Mouse (Mus musculus) lung, postnatal 4 days (tissue): ENCODE data around the gene Pear1.

Source experiments
- DNase-seq, 2 experiments: peaks; one replicate each; pipeline ENCODE4 v3.0.0; 2021

The Pear1 gene

DNA sequence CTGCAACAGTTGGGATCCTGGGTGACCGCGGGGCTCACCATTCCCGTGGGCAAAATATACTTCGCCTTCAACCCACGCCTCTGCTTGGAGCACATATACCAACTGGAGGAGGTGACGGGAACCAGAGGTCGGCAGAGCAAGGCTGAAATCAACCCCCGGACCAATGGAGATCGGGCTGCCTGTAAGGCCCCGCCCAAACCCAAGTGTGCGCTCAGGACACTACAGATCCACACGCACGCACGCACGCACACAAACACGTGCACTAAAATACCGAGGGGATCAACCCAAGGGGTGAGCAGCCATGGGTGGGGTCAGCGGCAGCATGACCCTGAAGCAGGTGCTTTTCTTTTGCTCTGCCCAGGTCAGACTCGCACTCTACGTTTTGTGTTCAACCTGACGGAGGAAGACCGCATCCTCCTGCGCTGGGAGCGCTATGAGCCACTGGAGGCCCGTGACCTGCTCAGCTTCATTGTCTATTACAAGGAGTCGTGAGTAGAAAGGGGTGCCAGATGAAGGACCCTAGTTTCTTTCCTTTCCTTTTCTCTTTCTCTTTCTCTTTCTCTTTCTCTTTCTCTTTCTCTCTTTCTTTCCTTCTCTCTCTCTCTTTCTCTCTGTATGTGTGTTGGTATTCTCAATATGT is 19.9 kb downstream of the Pear1 start:
- DNase-seq = no peak

DNA sequence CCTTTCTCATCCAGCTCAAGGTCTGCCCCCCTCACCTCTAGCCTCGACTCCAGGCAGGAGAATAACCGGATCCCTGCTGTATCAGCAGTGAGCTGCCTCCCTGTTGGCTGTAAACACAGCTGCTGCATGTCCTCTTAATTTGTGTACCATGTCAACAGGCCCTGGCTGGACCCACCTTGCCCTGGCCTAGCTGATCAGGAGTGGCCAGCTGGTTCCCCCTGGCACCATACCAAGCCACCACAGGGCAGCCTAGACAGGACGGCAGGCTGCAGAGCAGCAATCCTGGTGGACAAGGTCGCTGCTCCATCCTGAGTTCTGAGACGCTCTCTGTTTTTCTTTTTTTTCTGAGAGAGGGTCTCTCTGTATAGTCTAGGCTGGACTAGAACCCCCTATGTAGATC is 22.4 kb downstream of the Pear1 start:
- no peak for DNase-seq

DNA sequence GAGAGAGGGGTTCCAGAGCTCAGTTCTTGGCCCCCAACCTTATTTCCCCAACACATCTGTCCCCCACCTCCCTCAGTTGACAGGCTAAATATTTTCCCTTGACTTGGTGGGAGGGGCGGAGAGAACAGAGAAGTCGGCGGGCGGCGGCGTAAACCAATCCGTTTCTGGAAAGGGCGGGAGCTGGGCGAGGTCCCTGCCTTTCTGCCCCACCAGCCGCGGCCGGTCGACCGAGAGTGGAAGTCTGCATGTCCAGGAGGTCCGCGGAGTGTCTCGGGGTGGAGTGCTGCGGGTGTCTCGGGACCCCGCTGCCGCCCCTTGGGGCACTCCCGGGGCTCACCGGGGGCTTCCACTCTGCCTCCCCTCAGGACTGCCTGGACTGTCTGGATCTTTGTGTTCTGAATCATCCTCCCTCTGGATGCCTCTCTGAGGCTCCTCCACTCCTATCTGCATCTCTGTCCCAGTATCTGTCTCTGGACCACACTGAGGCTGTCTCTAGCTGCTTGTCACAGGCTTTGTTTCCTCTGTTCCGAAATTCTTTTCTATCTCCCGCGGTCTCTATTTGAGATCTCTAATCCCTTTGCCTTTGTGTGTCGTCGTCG is 27.3 kb downstream of the Pear1 start, which contains the start of gene Insrr:
Insrr (plus strand) TSS at position 216 of the 599 bp plus-strand sequence.
- peak; percentile 54 to 59 for DNase-seq

DNA sequence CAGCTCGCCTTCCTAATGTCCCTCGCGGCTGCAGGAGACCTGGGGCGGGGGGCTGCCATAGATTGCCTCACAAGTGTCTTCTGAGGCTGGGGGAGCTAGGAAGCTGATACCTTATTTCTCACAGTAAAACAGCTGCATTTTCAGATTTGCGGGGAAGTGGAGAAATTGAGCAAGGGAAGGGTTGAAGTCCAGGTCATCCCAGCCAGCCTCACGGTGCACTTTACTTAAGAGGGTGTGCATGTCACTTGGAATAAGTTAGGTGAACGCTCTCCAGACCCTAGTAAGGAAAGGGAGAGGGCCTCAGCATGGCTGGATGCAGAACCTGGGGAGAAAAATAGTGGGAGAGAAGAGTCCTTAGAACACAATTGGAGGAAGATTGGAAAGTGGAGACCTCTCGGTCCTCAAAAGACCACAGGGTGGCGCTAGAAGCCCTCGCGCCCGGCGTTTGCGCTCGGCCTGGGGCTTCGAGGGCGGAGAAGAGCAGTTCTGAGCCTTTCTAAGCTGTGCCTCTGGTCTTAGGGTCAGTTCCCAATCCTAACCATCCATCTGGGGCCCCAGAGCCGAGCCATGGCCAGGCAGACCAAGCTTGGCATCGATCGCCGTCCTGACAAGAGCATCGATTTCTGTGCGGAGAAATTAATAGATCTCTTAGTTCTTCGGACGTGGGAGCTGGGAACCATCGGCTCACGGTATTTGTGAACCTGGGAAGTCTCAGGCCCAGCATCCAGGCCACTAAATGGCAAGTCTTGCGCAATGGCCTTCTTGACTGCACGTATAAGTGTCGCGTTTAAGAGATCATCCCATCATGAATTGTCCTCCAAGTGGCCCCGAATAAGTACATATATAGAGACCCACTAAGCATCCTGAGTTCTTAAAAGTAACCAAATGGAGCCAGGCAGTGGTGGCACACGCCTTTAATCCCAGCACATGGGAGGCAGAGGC is 28.5 kb downstream of the Pear1 start:
- DNase-seq = peak; percentile 63 to 75

DNA sequence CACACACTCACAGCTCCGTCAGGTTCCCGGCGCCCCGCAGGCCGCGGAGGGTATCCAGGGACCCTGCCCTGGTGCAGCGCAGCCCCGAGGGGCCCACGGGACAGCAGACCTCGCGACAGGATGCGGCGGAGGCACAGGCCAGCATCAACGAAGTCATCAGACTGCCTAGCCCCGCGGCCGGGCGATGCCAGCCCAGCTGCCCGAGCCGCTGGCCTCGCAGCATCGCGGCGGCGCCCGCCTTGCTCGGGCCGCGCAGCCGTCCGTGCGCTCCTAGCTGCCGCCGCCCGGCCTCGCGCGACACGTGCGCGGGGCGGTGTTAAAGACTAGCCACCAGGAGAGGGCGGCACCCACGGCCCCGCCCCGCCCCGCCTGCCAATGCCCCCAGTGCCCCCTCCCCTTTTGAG is 29.2 kb downstream of the Pear1 start, which contains the start of gene Ntrk1:
Ntrk1 (minus strand) TSS at position 241 of the 404 bp plus-strand sequence.
- DNase-seq = no peak

DNA sequence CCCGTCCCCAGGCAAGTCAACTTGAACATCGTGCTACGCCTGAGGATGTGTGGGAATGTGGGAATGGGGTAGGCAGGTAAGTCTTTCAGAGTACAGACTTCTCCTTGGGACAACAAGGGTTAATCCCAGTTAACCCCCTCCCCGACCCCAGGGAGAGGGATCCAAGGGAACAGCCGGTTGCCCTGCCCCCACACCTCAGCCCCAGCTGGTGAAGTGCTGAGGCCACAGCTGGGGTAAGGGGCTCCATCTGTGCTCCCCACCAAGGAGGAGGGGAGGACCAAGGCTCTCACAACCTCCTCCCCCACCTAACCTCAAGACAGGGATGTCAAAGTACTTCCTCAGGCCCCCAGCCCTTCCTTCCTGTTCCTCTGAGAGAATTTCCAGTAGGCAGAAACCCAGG is 34.3 kb downstream of the Pear1 start:
- DNase-seq = no peak

DNA sequence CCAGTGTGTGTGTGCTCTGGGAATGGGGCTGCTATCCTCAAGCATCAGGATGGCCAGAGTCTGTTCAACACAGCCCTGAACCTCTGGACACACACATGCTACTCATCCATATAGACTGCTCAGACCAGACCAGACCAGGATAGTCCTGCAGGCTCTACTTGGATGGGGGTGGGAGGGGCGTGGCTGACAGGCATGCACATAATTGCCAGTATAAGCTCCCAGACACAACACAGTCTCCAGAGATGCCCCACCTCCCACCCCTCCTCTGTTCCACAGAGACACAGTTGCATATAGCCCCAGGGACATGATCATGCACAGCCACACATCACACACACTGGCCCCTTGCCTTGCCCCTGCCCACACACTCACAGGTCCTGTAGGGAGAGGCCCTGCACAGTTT is 34.9 kb downstream of the Pear1 start:
- no peak for DNase-seq

DNA sequence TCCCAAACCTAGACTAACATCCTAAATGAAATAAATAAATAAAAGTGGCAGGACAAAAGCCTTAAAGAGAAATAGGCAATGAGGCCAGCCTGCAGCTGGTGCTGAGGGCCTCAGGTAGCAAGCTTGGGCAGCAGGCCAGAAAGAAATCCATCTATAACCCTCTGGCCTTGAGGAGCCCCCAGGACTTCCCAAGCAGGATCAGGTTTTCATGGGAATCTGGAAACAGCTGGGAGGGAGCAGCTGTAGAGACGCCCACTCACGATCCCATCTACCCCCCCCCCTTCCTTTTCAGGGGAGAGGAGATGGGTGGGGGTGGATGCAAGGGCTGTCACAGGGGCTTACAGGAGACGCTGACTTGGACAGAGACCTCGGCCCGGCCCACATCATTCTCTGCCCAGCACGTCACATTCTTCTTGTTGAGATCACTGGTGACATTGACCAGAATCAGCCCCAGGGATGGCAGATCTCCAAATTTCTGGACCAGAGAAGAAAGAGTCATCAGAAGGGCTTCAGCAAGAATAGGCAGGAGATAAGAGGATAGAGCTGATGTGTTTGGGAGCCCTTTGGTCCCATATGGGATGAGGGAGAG is 38.4 kb downstream of the Pear1 start:
- peak in 1 of 2 experiments; percentile 25 for DNase-seq

DNA sequence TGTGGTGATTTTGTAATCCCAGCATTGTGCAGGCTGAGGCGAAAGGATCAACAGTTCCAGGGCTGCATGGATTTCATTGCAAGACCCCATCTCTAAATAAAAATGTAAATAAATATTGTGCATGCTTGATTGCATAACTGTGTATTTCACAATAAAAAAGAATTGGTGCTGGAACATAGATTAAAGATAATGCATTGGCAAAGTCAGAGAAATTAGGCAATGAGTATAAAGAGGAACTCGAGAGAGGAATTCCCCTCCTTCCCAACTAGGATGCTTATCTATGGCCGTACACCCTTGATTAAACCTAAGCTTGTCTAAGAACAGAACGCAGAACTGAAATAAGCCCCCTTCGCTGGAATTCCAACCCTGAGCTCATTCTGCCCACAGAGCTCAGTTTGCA is 39.0 kb downstream of the Pear1 start:
- DNase-seq = no peak

DNA sequence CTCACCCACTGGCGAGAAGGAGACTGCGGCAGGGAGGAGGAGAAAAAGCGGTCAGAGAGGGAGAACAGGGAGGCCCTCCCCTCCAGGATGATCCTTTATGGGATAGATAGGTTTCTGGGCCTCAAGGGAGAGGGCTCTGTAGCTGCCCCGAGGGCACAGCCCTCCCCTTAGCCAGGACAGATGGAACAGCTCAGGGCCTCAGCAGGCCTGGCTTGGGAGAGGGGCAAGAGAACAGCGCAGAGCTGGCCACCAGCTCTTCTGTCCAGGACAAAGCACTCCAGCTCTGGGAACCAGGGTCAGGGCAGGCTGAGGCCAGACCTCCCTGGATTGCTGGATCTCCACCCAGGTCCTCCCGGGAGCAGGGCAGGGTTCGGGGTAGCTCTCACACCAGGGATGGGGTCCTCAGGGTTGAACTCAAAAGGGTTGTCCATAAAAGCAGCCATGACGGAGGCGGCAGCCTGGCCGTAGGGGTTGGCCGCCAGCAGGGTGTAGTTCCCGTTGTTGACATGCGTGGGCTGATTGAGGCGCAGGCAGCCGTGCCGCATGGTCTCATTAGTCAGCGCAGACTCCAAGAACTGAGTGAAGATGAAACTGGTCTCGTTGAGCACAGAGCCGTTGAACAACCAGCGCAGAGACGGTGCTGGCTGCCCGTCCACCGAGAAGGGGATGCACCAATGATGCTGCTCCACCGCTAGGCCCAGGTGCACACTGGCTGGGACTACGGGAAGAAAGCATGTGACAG is 40.7 kb downstream of the Pear1 start:
- DNase-seq = peak in 1 of 2 experiments; percentile 25

DNA sequence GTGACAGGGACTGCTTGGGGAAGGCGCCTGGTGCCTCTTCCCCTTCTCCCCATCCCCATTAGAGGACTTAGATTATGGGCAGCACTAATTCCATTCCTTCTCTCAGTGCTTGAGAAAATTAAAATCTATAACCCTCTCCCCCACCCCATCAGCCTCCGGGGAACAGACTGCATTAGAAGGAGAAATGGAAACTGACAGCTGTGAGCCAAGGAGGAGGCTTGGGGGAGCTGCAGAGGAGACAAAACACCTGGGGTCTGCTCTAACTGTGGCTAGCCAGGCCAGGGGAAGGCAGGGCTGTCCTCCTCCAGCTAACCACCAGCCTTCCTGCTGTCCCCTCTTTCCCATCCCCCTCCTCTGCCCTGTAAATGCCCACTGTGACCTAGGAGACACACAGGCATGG is 45.0 kb downstream of the Pear1 start:
- DNase-seq = no peak

DNA sequence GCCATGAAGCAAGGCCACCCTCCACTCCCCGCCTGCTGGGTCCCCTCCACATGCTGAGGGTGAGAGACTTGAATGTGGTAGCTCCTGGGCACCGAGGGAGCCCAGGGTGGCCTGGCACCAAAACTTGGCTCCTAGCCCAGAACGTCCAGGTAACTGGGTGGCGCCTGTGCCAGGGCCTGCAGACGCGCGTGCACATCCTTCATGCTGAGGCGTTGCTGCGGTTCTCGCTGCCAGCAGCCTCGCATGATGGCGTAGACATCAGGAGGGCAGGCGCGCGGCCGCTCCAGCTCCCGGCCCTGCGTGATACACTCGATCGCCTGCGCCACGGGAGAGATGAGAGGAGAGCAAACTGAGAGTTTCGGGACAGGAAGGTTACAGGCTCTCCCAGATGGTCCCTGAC is 45.8 kb downstream of the Pear1 start:
- no peak for DNase-seq

DNA sequence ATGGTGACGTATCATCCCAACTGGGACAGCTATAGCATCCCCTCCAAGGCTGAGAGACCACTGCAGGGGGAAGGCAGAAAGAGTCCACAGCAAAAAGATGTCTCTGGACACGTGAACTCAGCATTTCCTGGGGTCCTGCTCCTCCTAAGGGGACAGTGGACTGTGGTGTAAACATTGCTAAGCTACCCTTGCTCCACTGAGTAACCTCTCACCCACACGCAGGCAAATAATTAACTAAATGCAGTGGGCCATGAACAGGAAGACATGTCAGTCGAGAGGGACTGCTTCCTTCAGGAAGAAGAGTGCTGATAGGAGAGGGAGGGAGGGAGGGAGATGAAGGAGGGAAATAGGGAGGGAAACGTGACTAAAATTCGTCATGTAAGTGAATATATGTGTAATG is 53.0 kb downstream of the Pear1 start:
- no peak for DNase-seq

DNA sequence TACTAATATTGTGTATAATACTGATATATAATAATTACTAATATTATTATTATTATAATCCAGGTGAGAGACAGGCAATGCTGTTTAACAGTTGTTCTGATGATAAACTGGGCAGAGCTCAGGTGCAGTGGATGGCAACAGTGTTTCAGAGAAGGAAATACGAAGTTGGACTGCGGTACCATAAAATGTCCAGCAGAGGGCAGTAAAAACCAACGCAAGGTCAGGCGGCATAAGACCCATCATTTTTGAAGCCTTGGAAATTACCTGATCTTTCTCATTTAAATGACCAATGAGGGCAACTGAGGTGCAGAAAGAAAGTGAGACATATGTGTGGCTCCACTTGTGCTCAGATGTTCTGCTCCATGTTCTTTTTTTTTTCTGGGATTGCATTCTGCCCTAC is 53.8 kb downstream of the Pear1 start:
- DNase-seq = peak in 1 of 2 experiments; percentile 58

DNA sequence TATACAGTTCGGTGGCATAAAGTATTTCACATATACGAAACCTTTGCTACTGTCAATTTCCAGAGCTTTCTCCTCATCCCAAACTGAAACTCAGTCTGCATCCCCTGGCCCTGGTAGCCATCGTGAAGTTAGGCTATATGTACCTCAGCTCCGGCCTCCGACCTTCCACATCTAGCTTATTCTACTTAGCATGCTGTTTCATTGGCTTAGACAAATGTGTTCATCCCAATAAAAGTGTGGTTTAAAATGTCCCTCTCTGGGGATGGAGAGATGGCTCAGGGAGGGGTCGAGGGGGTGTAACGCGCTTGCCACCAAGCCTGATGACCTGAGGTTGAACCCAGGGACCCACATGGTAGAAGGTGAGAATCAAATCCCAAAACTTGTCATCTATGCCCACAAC is 54.6 kb downstream of the Pear1 start:
- DNase-seq = no peak

DNA sequence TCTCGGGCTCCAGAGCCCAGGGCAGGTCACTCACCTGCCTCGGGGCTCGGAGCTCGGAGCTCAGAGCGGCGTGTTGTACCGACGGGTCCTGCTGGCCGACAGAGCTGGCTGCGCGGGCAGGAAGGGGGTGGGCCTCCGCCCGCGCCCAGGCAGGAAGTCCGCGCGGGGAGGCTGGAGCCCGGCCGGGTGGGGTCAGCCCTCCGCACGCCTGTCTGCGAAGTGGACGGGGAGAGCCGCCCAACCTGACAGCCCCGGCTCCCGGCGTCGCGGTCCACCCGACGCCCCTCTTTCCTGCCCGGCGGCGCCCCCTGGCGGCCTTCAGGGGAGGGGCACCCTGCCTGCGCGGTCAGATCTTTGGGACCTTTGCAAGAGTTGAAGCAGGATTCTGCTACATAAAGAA is 55.3 kb downstream of the Pear1 start:
- peak; percentile 92 to 95 for DNase-seq

DNA sequence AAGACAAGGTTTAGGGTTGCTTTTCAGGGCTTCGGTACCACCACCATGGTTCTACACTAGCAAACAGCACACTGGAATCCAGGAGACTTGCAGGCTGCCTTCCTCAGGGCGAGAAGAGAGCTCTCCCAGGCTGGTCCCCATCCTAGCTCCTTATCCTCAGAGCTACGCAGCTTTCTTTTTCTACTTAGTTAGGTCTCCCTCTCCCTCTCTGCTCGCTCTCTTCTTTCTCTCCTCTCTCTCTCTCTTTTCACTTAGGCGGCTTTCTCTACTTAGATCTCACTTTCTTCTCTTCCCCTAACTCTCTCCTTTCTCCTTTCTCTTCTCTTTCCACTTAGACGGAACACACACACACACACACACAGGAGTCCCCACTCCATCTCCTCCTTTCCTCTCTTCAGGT is 55.7 kb downstream of the Pear1 start:
- DNase-seq = no peak

DNA sequence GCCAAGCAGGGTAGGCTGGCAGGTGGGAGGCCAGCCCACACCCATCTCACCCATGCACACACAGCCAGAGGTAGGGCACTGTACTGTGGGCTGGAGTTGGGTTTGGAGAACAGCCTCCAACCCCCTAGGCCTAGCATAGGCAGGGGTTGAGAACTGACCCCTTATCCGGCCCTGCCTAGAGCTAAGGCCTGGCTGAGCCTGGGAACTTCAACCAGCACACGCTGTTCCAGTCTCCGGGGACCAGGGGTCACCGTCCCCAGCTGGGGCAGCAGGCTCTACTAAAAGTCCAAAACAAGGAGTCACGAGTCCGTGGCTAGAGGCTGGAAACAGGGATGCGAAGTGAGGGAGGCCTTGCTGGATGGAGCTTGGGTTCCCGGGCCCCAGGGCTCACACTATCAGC is 56.3 kb downstream of the Pear1 start:
- peak in 1 of 2 experiments; percentile 62 for DNase-seq

DNA sequence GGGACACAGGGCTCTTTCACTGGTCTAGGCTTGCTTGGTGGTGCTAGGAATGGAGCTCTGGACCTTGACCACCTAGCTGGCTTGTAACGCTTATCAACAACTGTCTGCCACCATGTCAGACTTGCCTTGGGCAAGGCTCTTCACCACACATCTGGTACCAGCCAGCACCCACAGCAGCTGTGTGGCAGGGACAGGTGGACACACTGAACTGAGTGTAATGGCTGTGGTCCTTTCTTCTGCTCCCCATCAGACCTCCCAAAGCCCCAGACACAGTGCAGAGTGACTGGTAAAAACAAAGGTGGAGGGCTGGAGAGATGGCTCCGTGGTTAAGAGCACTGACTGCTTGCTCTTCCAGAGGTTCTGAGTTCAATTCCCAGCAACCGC is 57.8 kb downstream of the Pear1 start:
- no peak for DNase-seq

DNA sequence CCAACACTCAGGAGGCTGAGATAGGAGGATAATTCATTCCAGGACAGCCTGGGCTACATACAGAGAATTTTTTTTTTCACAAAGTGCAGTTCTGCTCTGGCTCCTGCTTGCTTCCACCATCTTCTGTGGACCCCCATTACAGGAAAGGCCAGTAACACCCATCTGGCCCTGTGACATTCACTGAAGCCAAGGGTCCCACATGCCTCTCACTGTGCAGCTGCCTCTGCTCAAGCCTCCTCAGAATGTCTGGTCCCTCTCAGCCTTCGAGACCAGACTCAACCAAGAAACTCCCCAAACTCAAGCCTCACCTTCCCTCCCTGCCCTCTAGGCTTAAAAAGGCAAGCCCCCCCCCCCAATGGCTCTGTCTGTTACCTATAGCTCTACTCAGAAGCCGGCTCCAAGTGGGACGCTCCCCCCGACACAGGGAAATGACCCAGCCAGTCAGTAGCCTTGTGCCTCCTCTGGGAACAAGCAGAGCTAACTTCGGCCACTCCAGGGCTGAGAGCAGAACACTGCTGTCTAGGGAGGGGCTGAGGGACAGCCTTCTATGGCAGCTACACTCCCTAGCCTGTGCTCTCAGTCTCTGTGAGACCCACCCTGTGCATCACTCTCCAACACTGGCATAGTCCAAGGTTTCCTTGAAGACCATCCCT is 58.3 kb downstream of the Pear1 start:
- no peak for DNase-seq

DNA sequence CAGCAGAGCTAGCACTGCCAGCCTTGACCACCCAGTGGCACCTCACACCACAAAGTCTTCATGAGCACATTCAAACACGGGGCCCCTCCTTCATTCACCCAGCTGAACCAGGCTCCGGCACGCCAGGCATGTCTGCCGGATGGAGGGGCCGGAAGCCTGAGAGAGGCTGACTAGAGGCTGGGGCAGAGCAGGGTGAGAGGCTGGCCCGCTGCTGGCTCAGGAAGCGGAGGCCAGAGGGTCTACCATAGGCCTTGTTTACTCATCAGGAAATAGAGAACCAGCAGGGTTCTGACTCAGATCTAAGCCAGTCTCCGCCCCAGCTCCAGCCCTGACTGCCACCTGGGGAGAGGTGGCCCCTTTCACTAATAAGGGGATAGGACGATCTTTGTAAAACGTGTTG is 59.0 kb downstream of the Pear1 start:
- peak; percentile 80 to 88 for DNase-seq

DNA sequence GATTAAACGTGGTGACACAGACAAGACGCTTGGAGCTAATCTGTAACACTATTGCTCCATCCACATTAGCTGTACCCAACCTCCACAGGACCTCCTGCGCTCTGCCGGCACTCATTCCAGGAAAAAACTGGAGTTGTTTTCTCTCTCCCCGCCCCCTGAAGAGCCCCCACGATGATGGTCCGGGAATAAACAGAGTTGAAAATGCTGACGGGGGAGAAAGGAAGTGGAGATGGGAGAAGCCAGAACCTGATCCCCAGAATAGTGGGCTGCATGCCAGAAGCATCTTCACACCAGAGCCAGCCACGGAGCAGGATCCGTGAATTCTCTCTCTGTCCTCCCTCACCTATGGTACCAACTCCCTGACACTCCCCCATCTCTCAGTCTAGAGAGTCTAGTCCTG is 59.6 kb downstream of the Pear1 start:
- DNase-seq = peak in 1 of 2 experiments; percentile 53
